Mouse (Mus musculus): ENCODE results near the gene Ptchd4. TPM values are rescaled to one million over a fixed set of nuclear protein-coding genes. Genes with fewer than 3 reads are reported as not detected.

The Ptchd4 gene
- polyA plus RNA-seq (2012; ENCODE audit: insufficient read depth, low replicate concordance), result not detected in 2 replicates

GRCm38 (mm10) chr17:42315669-42316611 lies at the start of gene Ptchd4:
Gene Ptchd4 (plus strand): TSS chr17:42315947.
- Histone ChIP-seq H3K27me3 (replicated peaks) (peaks cover 18% of the 10 kb centered on the region), H3K36me3 (replicated peaks; ENCODE audit: low read length) (no peaks in the 10 kb centered on the region), H3K9me3 (0 out of 2 replicates have a peak, but pooled peaks cover 2% of the 10 kb centered on the region), H3K4me3 (replicated peaks) (peak within 1 kb of the TSS; percentile 79), H3K4me1 (peaks cover 4% of the 10 kb centered on the region)
- TF ChIP-seq FLI1 (IDR thresholded peaks at IDR 0.05; ENCODE audit: low read length) (no peak), GATA1 (IDR thresholded peaks at IDR 0.05; ENCODE audit: borderline replicate concordance, low read length) (no peak)

- H3K4me1 ChIP-seq, result no peaks in the 10 kb centered on the region
- H3K27me3 ChIP-seq (replicated peaks), result no peaks in the 10 kb centered on the region
- no peaks in the 10 kb centered on the region for H3K36me3 ChIP-seq (replicated peaks; ENCODE audit: low read length)
- no peak overlapping the region for H3K4me3 ChIP-seq (replicated peaks)
- H3K9me3 ChIP-seq, result peaks cover 8% of the 10 kb centered on the region; the same call in 1 of the 2 replicates
- TF ChIP-seq FLI1 (IDR thresholded peaks at IDR 0.05; ENCODE audit: low read length), result no peak
Observed at GRCm38 (mm10) chr17:42276861-42277260, 38.9 kb upstream of the Ptchd4 start.

- peaks cover 8% of the 10 kb centered on the region; the same call in 1 of the 2 replicates for H3K9me3 ChIP-seq
- H3K4me3 ChIP-seq (replicated peaks), result no peak overlapping the region
- no peaks in the 10 kb centered on the region for H3K36me3 ChIP-seq (replicated peaks; ENCODE audit: low read length)
- H3K4me1 ChIP-seq, result no peaks in the 10 kb centered on the region
- TF ChIP-seq FLI1 (IDR thresholded peaks at IDR 0.05; ENCODE audit: low read length) (no peak), GATA1 (IDR thresholded peaks at IDR 0.05; ENCODE audit: borderline replicate concordance, low read length) (no peak)
- no peaks in the 10 kb centered on the region for H3K27me3 ChIP-seq (replicated peaks)
Observed at GRCm38 (mm10) chr17:42284391-42284790, 31.4 kb upstream of the Ptchd4 start.

GRCm38 (mm10) chr17:42286255-42286654 lies 29.5 kb upstream of the Ptchd4 start:
- TF ChIP-seq GATA1 (IDR thresholded peaks at IDR 0.05; ENCODE audit: borderline replicate concordance, low read length) (no peak), FLI1 (IDR thresholded peaks at IDR 0.05; ENCODE audit: low read length) (no peak)

DNA sequence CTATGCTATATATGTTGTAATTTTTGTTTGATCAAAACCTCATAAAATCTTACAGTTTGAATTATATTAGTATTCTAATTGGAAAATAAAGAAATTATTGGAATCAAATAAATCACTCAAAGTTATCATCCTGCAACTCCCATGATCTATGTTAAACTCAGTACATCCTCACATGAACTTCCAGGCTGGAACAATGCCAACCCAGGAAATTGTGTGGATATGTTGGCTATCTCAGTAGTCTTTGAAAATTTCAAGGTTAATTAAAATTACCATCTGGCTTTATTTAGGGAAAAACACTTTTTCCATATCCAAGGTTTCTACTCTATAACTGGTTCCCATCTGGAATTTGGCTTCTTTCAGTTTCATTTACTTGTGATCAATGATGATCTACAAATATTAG lies 25.4 kb upstream of the Ptchd4 start:
- H3K4me3 ChIP-seq (replicated peaks), result no peak overlapping the region
- no peak for TF ChIP-seq GATA1 (IDR thresholded peaks at IDR 0.05; ENCODE audit: borderline replicate concordance, low read length)
- no peak for TF ChIP-seq FLI1 (IDR thresholded peaks at IDR 0.05; ENCODE audit: low read length)
- H3K36me3 ChIP-seq (replicated peaks; ENCODE audit: low read length), result no peaks in the 10 kb centered on the region
- H3K4me1 ChIP-seq, result no peaks in the 10 kb centered on the region
- no peaks in the 10 kb centered on the region for H3K9me3 ChIP-seq
- H3K27me3 ChIP-seq (replicated peaks), result no peaks in the 10 kb centered on the region

More at GRCm38 (mm10) chr17:42286255-42286654, 29.5 kb upstream of the Ptchd4 start:
- Histone ChIP-seq H3K27me3 (replicated peaks) (no peaks in the 10 kb centered on the region), H3K36me3 (replicated peaks; ENCODE audit: low read length) (no peaks in the 10 kb centered on the region), H3K4me3 (replicated peaks) (no peak overlapping the region), H3K4me1 (no peaks in the 10 kb centered on the region), H3K9me3 (no peaks in the 10 kb centered on the region)

DNA sequence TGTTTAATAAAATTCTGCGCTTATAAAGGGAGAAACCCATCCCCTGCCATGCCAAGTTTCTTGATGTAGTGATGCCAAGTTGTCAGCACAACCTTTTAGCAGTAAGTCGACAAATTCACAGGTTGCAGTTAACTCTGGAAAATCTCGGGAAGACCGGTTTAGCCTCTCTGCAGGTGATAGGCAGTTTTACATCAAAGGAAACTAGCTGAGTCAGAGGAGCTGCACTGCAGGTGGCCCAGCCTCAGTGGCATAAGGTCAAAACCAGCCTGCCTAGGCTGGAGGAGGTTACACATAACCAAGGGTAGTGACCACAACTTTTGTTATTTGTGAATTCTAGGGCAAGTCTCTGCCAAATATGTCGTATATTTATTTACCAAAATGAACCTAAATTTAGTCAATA lies 24.0 kb upstream of the Ptchd4 start:
- no peaks in the 10 kb centered on the region for H3K27me3 ChIP-seq (replicated peaks)
- no peaks in the 10 kb centered on the region for H3K4me1 ChIP-seq
- TF ChIP-seq FLI1 (IDR thresholded peaks at IDR 0.05; ENCODE audit: low read length), result no peak
- TF ChIP-seq GATA1 (IDR thresholded peaks at IDR 0.05; ENCODE audit: borderline replicate concordance, low read length), result no peak
- H3K4me3 ChIP-seq (replicated peaks), result no peak overlapping the region
- no peaks in the 10 kb centered on the region for H3K36me3 ChIP-seq (replicated peaks; ENCODE audit: low read length)
- H3K9me3 ChIP-seq, result no peaks in the 10 kb centered on the region

GRCm38 (mm10) chr17:42297986-42298385 lies 17.8 kb upstream of the Ptchd4 start:
- H3K4me3 ChIP-seq (replicated peaks), result no peak overlapping the region
- H3K9me3 ChIP-seq, result no peaks in the 10 kb centered on the region
- TF ChIP-seq GATA1 (IDR thresholded peaks at IDR 0.05; ENCODE audit: borderline replicate concordance, low read length) (no peak), FLI1 (IDR thresholded peaks at IDR 0.05; ENCODE audit: low read length) (no peak)
- H3K27me3 ChIP-seq (replicated peaks), result no peaks in the 10 kb centered on the region
- H3K4me1 ChIP-seq, result no peaks in the 10 kb centered on the region
- H3K36me3 ChIP-seq (replicated peaks; ENCODE audit: low read length), result no peaks in the 10 kb centered on the region

DNA sequence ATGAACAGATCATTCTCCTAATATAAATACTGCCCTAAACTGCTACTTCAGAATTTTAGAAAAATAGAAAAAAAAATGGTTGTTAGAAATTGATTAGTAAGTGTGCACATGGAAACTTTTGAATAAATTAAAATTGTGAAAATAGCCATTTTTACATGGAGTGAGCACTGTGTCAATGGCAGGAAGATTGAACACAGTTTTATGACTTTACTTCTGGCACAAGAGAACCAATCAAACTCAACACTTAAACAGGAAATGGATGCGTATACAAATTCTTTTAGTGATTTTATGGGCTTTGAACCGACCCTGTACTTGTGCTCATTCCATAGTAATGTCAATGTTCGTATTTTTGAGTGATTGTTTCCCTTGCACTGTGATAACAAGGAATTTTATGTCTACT lies 16.1 kb upstream of the Ptchd4 start:
- TF ChIP-seq FLI1 (IDR thresholded peaks at IDR 0.05; ENCODE audit: low read length) (no peak), GATA1 (IDR thresholded peaks at IDR 0.05; ENCODE audit: borderline replicate concordance, low read length) (no peak)
- Histone ChIP-seq H3K36me3 (replicated peaks; ENCODE audit: low read length) (no peaks in the 10 kb centered on the region), H3K27me3 (replicated peaks) (no peaks in the 10 kb centered on the region), H3K4me1 (no peaks in the 10 kb centered on the region), H3K9me3 (no peaks in the 10 kb centered on the region), H3K4me3 (replicated peaks) (no peak overlapping the region)

DNA sequence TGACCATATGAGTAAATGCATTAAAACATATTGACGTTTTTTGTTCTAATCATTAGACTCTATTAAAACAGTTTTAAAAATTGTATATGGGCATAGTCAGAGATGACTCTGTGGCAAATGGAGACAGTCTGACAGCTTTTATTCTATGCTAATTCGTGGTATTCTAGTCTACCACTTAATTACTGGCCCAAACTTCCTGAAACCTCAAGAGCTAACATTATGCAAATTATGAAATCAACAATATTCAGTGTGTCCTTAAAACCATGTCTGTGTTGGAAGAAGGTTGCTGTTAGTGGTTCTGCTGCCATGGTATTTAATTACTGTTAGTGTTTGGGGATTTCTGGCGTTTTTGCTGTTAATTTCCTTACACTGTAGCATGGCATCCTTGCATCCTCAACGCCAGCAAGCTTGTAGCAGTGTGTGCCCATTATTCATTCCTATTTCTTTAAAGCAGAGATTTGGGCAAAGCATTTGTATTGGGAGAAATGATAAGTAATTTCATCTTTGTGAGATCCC lies 12.6 kb upstream of the Ptchd4 start:
- Histone ChIP-seq H3K27me3 (replicated peaks) (no peaks in the 10 kb centered on the region), H3K4me1 (no peaks in the 10 kb centered on the region), H3K9me3 (no peaks in the 10 kb centered on the region), H3K36me3 (replicated peaks; ENCODE audit: low read length) (no peaks in the 10 kb centered on the region), H3K4me3 (replicated peaks) (no peak overlapping the region)
- no peak for TF ChIP-seq GATA1 (IDR thresholded peaks at IDR 0.05; ENCODE audit: borderline replicate concordance, low read length)
- no peak for TF ChIP-seq FLI1 (IDR thresholded peaks at IDR 0.05; ENCODE audit: low read length)

DNA sequence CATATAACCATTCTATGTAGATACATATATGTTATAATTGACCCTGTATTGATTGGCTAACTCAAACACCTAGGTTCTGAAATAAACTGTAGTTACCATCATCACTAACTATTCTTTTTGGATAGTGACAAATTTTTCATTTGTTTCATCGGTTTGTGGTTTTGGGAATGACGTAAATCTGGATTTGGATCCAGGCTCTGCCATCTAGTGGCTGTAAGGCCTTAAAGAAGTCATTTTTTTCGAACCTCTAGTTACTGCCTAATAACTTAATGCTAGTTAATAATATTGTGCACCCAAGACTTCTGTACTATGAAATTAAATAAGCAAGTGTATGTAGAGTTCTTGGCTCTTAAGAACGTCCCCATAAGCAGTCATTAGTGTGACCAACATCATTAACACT lies 11.5 kb upstream of the Ptchd4 start:
- Histone ChIP-seq H3K4me1 (no peaks in the 10 kb centered on the region), H3K36me3 (replicated peaks; ENCODE audit: low read length) (no peaks in the 10 kb centered on the region), H3K27me3 (replicated peaks) (no peaks in the 10 kb centered on the region), H3K9me3 (no peaks in the 10 kb centered on the region), H3K4me3 (replicated peaks) (no peak overlapping the region)
- no peak for TF ChIP-seq GATA1 (IDR thresholded peaks at IDR 0.05; ENCODE audit: borderline replicate concordance, low read length)
